Mouse (Mus musculus) naive thymus-derived CD4-positive, alpha-beta T cell, adult 5 months (primary cell): ENCODE measurements around the gene Stat5a. TPM values are rescaled to one million over a fixed set of nuclear protein-coding genes. Genes with fewer than 3 reads are reported as not detected.

Experiments used
- polyA plus RNA-seq: library from polyadenylated mRNA; unstranded; fragments of 100-300 nt; shearing (Covaris generic); gene quantifications from one replicate; pipeline ENCODE4 v1.2.1, GENCODE M21; 2017

The Stat5a gene
- polyA plus RNA-seq: 201 TPM

GRCm38 (mm10) chr11:100858935-100859578 lies at the start of gene Stat5a:
Gene Stat5a (plus strand): TSS chr11:100859351.

GRCm38 (mm10) chr11:100850038-100850777 lies 8.9 kb upstream of the Stat5a start, which contains the start of gene Stat5b:
Gene Stat5b (minus strand): TSS chr11:100850724.

Other genes with a start within 250 kb of the Stat5a start
- gene Nkiras2, start 240.1 kb upstream of the Stat5a start, polyA plus RNA-seq: 12.4 TPM
- 631 TPM for gene Dnajc7, start 239.2 kb upstream of the Stat5a start, polyA plus RNA-seq
- gene Zfp385c, start 166.9 kb upstream of the Stat5a start, polyA plus RNA-seq: not detected
- 11.2 TPM for gene Dhx58, start 155.1 kb upstream of the Stat5a start, polyA plus RNA-seq
- gene Kat2a, start 146.9 kb upstream of the Stat5a start, polyA plus RNA-seq: 55.9 TPM
- gene Hspb9, start 145.5 kb upstream of the Stat5a start, polyA plus RNA-seq: not detected
- 28.8 TPM for gene Rab5c, start 121.1 kb upstream of the Stat5a start, polyA plus RNA-seq
- 0.24 TPM for gene Kcnh4, start 99.4 kb upstream of the Stat5a start, polyA plus RNA-seq
- not detected for gene Hcrt, start 96.4 kb upstream of the Stat5a start, polyA plus RNA-seq
- 3.2 TPM for gene Ghdc, start 88.4 kb upstream of the Stat5a start, polyA plus RNA-seq
- gene Stat5b, start 8.6 kb upstream of the Stat5a start, polyA plus RNA-seq: 312 TPM
- gene Stat3, start 80.2 kb downstream of the Stat5a start, polyA plus RNA-seq: 361 TPM
- not detected for gene Cavin1, start 111.5 kb downstream of the Stat5a start, polyA plus RNA-seq
- gene Atp6v0a1, start 150.1 kb downstream of the Stat5a start, polyA plus RNA-seq: 0.91 TPM
- gene Naglu, start 210.7 kb downstream of the Stat5a start, polyA plus RNA-seq: 11.6 TPM
- gene Hsd17b1, start 219.1 kb downstream of the Stat5a start, polyA plus RNA-seq: 0.44 TPM
- gene Coasy, start 223.2 kb downstream of the Stat5a start, polyA plus RNA-seq: 10.0 TPM
- 49.7 TPM for gene Mlx, start 227.9 kb downstream of the Stat5a start, polyA plus RNA-seq
- gene Psmc3ip, start 236.1 kb downstream of the Stat5a start, polyA plus RNA-seq: 4.0 TPM